Mouse (Mus musculus): ENCODE measurements at regions not wholly inside any gene's neighbourhood (a gene's known extent, or its start where the extent isn't known, plus 50 kb on each side); places are given as distances from the start of the nearest gene placed in this dataset.

DNA sequence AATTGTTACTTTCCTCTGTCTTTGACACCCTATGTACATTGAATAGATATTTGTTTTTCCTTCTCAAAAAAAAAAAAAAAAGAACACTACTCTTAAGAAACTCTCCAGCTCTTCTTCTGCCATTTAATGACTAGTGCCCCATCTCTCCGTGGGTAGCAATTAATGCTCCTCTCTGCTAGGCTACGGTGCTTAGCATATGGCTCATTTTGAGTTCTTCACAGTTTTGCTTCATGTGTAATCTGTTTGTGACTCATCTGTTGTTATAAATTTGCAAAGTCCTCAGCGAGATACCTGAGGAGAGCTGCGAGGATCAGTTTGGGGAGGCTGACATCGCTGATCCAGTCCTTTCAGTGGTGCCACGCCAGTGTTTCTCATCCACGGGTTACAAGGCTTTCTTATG is 107.8 kb downstream of the Rnd3 start:
- H3K4me2 ChIP-seq (ENCODE audit: low read depth): no peak overlapping the region
- no peaks in the 10 kb centered on the region for H3K79me2 ChIP-seq (ENCODE audit: control insufficient read depth, insufficient read depth)
- no peak overlapping the region for H3K4me3 ChIP-seq
- H3K27me3 ChIP-seq (ENCODE audit: control insufficient read depth, insufficient read depth, insufficient read length): no peaks in the 10 kb centered on the region
- no peak for TF ChIP-seq USF1 (IDR thresholded peaks at IDR 0.05; ENCODE audit: low read depth)
- no peak for TF ChIP-seq REST (IDR thresholded peaks at IDR 0.05; ENCODE audit: insufficient read depth, insufficient read length)
- no peak for TF ChIP-seq POLR2A (IDR thresholded peaks at IDR 0.05; ENCODE audit: insufficient read length, low read depth)
- TF ChIP-seq POLR2AphosphoS2 (IDR thresholded peaks at IDR 0.05; ENCODE audit: insufficient read length, low read depth): no peak
- TF ChIP-seq MYOD1 (IDR thresholded peaks at IDR 0.05; ENCODE audit: control insufficient read depth in 1 of 3, insufficient read length in 2 of 3, low read depth in 2 of 3): no peak
- no peaks in the 10 kb centered on the region for H3K36me3 ChIP-seq (ENCODE audit: control insufficient read depth, insufficient read depth)
- H3ac ChIP-seq (ENCODE audit: control insufficient read depth, insufficient read length): no peak overlapping the region

DNA sequence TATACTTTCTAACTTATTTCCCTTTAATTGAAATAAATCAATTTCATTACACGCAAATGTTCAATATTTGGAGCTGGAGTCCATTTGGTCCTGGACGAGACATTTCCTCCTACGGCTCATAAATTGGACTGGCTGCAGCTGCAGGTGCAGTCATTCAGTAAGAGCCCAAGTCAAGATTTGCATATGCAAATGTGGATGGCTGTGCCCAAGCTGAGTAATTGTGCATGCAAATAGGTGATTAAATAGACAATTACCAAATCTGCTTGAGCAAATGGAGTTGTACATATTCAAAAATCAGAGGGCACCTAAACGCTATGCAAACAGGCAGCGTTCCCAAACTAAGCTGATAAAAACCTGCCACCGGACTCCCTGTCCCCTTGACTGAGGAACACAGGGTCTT is 110.2 kb downstream of the Rnd3 start:
- no peak overlapping the region for H3K4me3 ChIP-seq
- no peaks in the 10 kb centered on the region for H3K79me2 ChIP-seq (ENCODE audit: control insufficient read depth, insufficient read depth)
- H3K27me3 ChIP-seq (ENCODE audit: control insufficient read depth, insufficient read depth, insufficient read length): no peaks in the 10 kb centered on the region
- no peak overlapping the region for H3K4me2 ChIP-seq (ENCODE audit: low read depth)
- no peaks in the 10 kb centered on the region for H3K36me3 ChIP-seq (ENCODE audit: control insufficient read depth, insufficient read depth)
- no peak overlapping the region for H3ac ChIP-seq (ENCODE audit: control insufficient read depth, insufficient read length)
- no peak for TF ChIP-seq TCF12 (IDR thresholded peaks at IDR 0.05; ENCODE audit: insufficient read depth, poor library complexity, severe bottlenecking)
- no peak for TF ChIP-seq POLR2AphosphoS2 (IDR thresholded peaks at IDR 0.05; ENCODE audit: insufficient read length, low read depth)
- TF ChIP-seq USF1 (IDR thresholded peaks at IDR 0.05; ENCODE audit: low read depth): no peak
- TF ChIP-seq E2F4 (IDR thresholded peaks at IDR 0.05; ENCODE audit: insufficient read depth): no peak
- TF ChIP-seq SRF (IDR thresholded peaks at IDR 0.05; ENCODE audit: control insufficient read depth, insufficient read length, low read depth): no peak
- no peak for TF ChIP-seq REST (IDR thresholded peaks at IDR 0.05; ENCODE audit: insufficient read depth, insufficient read length)
- TF ChIP-seq CEBPB (IDR thresholded peaks at IDR 0.05; ENCODE audit: insufficient read depth, poor library complexity, severe bottlenecking): no peak
- TF ChIP-seq MAX (IDR thresholded peaks at IDR 0.05; ENCODE audit: low read depth): no peak
- TF ChIP-seq TCF3 (IDR thresholded peaks at IDR 0.05; ENCODE audit: insufficient read length, low read depth): no peak
- no peak for TF ChIP-seq MYOD1 (IDR thresholded peaks at IDR 0.05; ENCODE audit: control insufficient read depth in 1 of 3, insufficient read length in 2 of 3, low read depth in 2 of 3)
- TF ChIP-seq POLR2A (IDR thresholded peaks at IDR 0.05; ENCODE audit: insufficient read length, low read depth): no peak
- no peak for TF ChIP-seq MYOG (IDR thresholded peaks at IDR 0.05; ENCODE audit: control insufficient read depth in 1 of 3, insufficient read depth in 1 of 3, insufficient read length in 2 of 3, low read depth in 2 of 3)

DNA sequence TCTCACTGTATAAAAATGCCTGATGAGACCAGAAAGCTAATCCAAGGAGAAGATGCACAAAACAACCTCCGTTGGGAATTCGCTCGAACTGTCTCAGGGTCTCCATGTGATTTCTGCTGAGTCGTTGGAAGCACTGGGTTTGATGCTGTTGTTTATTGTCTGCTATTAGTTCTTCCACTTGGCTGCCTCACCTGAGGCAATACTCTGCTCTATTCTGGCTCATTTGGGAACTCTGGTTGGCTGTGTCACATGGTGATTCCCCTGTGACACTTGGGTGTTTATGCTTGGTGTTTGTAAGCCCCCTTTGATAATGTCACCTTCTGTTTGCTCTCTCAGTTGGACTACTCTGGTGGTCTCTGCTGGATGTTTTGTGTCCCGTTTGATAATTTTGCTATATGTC is 111.9 kb downstream of the Rnd3 start:
- no peak overlapping the region for H3ac ChIP-seq (ENCODE audit: control insufficient read depth, insufficient read length)
- no peak overlapping the region for H3K4me2 ChIP-seq (ENCODE audit: low read depth)
- no peak for TF ChIP-seq SRF (IDR thresholded peaks at IDR 0.05; ENCODE audit: control insufficient read depth, insufficient read length, low read depth)
- no peak for TF ChIP-seq CEBPB (IDR thresholded peaks at IDR 0.05; ENCODE audit: insufficient read depth, poor library complexity, severe bottlenecking)
- no peak for TF ChIP-seq MAX (IDR thresholded peaks at IDR 0.05; ENCODE audit: low read depth)
- no peaks in the 10 kb centered on the region for H3K27me3 ChIP-seq (ENCODE audit: control insufficient read depth, insufficient read depth, insufficient read length)
- H3K4me3 ChIP-seq: no peak overlapping the region
- H3K79me2 ChIP-seq (ENCODE audit: control insufficient read depth, insufficient read depth): no peaks in the 10 kb centered on the region
- no peaks in the 10 kb centered on the region for H3K36me3 ChIP-seq (ENCODE audit: control insufficient read depth, insufficient read depth)

DNA sequence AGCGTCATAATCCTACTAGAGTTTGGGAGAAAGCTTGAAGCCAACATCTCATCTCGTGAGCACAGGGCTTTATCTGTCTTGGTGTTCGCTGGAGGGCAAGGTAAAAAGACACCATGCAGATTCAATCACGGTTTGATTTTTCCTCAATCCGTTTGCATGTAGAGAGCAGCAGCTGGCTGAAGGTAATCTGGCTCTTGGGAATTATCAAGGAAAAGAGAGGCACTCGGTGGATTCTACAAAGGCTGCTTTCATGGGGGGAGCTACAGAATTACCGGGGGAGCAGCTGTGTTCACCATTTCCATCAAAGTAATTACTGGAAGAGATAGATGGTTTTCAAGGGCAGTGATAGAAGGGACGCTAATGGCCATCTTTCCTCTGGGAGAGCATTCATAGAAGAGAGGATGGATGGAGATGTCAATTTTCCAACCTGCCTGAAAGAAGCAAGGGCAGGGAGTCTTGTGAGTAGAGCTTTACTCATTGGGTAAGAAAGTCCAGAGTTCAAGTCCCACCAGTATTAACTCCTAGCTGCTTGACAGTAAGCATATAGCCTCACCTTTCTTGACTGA is 112.6 kb downstream of the Rnd3 start:
- TF ChIP-seq TCF12 (IDR thresholded peaks at IDR 0.05; ENCODE audit: insufficient read depth, poor library complexity, severe bottlenecking): no peak
- no peak for TF ChIP-seq MYOG (IDR thresholded peaks at IDR 0.05; ENCODE audit: control insufficient read depth in 1 of 3, insufficient read depth in 1 of 3, insufficient read length in 2 of 3, low read depth in 2 of 3)
- no peak for TF ChIP-seq USF1 (IDR thresholded peaks at IDR 0.05; ENCODE audit: low read depth)
- TF ChIP-seq E2F4 (IDR thresholded peaks at IDR 0.05; ENCODE audit: insufficient read depth): no peak
- no peak for TF ChIP-seq TCF3 (IDR thresholded peaks at IDR 0.05; ENCODE audit: insufficient read length, low read depth)
- TF ChIP-seq SRF (IDR thresholded peaks at IDR 0.05; ENCODE audit: control insufficient read depth, insufficient read length, low read depth): no peak
- TF ChIP-seq CEBPB (IDR thresholded peaks at IDR 0.05; ENCODE audit: insufficient read depth, poor library complexity, severe bottlenecking): no peak
- no peak for TF ChIP-seq POLR2A (IDR thresholded peaks at IDR 0.05; ENCODE audit: insufficient read length, low read depth)
- TF ChIP-seq REST (IDR thresholded peaks at IDR 0.05; ENCODE audit: insufficient read depth, insufficient read length): no peak
- TF ChIP-seq MAX (IDR thresholded peaks at IDR 0.05; ENCODE audit: low read depth): no peak
- no peak for TF ChIP-seq POLR2AphosphoS2 (IDR thresholded peaks at IDR 0.05; ENCODE audit: insufficient read length, low read depth)
- TF ChIP-seq MYOD1 (IDR thresholded peaks at IDR 0.05; ENCODE audit: control insufficient read depth in 1 of 3, insufficient read length in 2 of 3, low read depth in 2 of 3): no peak
- H3K27me3 ChIP-seq (ENCODE audit: control insufficient read depth, insufficient read depth, insufficient read length): no peaks in the 10 kb centered on the region
- no peaks in the 10 kb centered on the region for H3K36me3 ChIP-seq (ENCODE audit: control insufficient read depth, insufficient read depth)
- H3K4me2 ChIP-seq (ENCODE audit: low read depth): no peak overlapping the region
- no peak overlapping the region for H3ac ChIP-seq (ENCODE audit: control insufficient read depth, insufficient read length)
- H3K79me2 ChIP-seq (ENCODE audit: control insufficient read depth, insufficient read depth): no peaks in the 10 kb centered on the region
- no peak overlapping the region for H3K4me3 ChIP-seq

DNA sequence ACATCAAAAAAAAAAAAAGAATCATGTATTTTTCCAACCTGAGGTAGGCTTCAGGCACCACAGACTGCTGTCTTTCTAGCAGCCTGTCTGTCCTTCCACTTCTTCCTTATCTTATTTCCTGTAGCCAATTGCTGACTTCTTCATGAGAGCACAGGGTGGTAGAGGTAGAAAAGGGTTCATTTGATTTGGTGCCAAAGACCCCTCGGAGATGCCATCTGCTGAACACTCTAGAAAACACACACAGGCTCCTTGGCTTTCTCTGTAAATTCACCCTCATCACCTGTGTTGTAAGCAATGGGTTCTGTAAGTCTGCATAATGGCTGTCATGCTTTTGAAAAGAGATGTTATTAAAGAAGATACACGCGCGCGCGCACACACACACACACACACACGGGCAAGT is 115.0 kb downstream of the Rnd3 start:
- no peaks in the 10 kb centered on the region for H3K79me2 ChIP-seq (ENCODE audit: control insufficient read depth, insufficient read depth)
- no peak overlapping the region for H3K4me2 ChIP-seq (ENCODE audit: low read depth)
- H3K4me3 ChIP-seq: no peak overlapping the region
- no peaks in the 10 kb centered on the region for H3K36me3 ChIP-seq (ENCODE audit: control insufficient read depth, insufficient read depth)
- no peaks in the 10 kb centered on the region for H3K27me3 ChIP-seq (ENCODE audit: control insufficient read depth, insufficient read depth, insufficient read length)
- no peak overlapping the region for H3ac ChIP-seq (ENCODE audit: control insufficient read depth, insufficient read length)
- TF ChIP-seq MAX (IDR thresholded peaks at IDR 0.05; ENCODE audit: low read depth): no peak

Measured in myocyte (in vitro differentiated cells).